Mouse (Mus musculus): ENCODE data around the gene Ftl1.

Gene Ftl1

GRCm38 (mm10) chr7:45409497-45410163 is 50.1 kb downstream of the Ftl1 start:
- no peak for DNase-seq

GRCm38 (mm10) chr7:45408949-45409348 is 50.7 kb downstream of the Ftl1 start:
- no peak for DNase-seq

DNA sequence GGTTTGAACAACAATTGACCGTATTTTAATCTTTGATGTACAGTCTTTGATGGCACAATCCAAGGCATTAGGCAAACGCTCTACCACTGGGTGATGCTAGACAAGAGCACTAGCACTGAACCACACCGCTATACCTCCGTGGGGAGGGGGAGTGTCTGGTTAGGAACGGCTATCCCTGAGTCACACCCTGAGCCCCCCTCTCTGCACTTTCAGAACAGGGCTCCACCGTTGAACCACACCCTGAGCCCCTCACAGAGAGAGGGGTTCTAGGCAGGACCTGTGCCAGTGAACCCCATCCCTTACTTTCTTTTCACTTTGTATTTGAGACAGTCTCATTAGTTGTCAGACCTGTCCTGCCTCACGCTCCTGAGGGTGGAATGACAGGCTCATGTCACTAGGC is 51.3 kb downstream of the Ftl1 start:
- DNase-seq = no peak

All from cerebellum, adult 8-10 months (tissue).